Mouse (Mus musculus) bone marrow macrophage, adult 2 months (primary cell): ENCODE results near the gene Plvap.

Experiments
- CTCF ChIP-seq: IDR thresholded peaks from 2 replicates; pipeline ENCODE4 v1.5.1; 2012; ENCODE audit warnings: low read depth, mild to moderate bottlenecking, low read length, moderate library complexity
- POLR2A ChIP-seq: IDR thresholded peaks from 2 replicates; pipeline ENCODE4 v1.6.1; 2012; ENCODE audit warnings: mild to moderate bottlenecking, low read depth, low read length, borderline replicate concordance

- TF ChIP-seq CTCF (no peak), POLR2A (no peak)
Observed at GRCm38 (mm10) chr8:71495811-71496210, 15.7 kb downstream of the Plvap start.
